ENCODE assay signal across 8 mouse cellular contexts in the genomic region with DNA sequence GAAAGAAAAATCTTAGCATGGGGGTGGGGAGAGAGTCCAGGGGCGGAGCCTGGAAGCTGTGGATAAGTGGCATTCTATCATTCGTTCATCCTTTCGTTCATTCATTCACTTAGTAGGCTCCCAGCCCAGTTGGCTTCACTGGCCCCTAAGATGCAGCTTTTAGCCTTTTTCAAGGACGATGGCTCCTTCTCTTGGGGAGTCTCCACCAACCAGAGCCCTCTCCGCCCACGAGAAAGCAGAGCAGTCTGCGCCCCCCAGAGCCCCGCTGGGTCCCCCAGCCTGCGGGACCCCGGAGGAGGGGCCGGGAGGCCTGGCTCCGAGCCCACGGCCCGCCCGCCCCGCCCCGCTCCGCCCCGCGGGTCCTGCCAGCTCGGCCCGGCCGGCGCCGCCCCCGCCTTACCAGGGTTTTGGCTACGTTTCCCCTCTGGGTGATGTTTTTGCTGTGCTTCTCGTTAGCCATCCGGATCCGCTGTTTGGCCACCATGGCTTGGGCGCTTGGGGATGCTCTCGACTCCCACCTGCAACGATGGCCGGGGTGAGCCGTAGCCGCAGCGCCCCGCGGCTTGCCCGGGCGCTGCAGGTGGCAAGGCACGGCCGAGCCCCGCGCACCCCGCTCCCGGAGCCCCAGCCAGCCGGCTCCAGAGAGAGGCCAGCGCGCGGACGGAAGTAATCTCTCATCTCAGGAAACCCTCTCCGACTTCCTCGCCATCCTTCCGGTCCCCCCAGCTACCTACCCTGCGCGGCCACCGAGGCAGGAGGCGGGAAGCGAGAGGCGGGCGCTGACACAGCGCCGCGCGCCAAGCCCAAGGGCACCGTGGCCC. TPM values are rescaled to one million over a fixed set of nuclear protein-coding genes. Genes with fewer than 3 reads are reported as not detected.
DNase-seq lines count a peak whose midpoint lies in the region; ATAC-seq and TF ChIP-seq lines count a peak whose summit lies in the region.

No protein-coding gene starts in this region.

- H3K9me3 ChIP-seq in E14TG2a.4 (ENCODE audit: low read length): no peaks in the 10 kb centered on the region
- no peaks in the 10 kb centered on the region for H3K9me3 ChIP-seq in forebrain, postnatal 0 days (ENCODE audit: low read length)
- H3K9me3 ChIP-seq in liver, embryonic 16.5 days (replicated peaks; ENCODE audit: control insufficient read depth, low read length): no peaks in the 10 kb centered on the region
- no peaks in the 10 kb centered on the region for H3K9me3 ChIP-seq in neural tube, embryonic 12.5 days

- peak; percentile 84 for DNase-seq in cerebellum, adult 11-12 months
- peak; percentile 84 for DNase-seq in forebrain, postnatal 0 days
- peak; percentile 40 for DNase-seq in heart, postnatal 25 days (ENCODE audit: low spot score)
- peak; percentile 62 for DNase-seq in layer of hippocampus, adult 11-12 months (ENCODE audit: low spot score)
- DNase-seq in telencephalon, adult 2 months (ENCODE audit: low read depth, low spot score): peak; percentile 58

- peak overlapping the region; percentile 90 for H3K9ac ChIP-seq in forebrain, postnatal 0 days
- H3K9ac ChIP-seq in liver, embryonic 16.5 days (ENCODE audit: low read depth, low read length): peak overlapping the region; percentile 45
- H3K9ac ChIP-seq in neural tube, embryonic 12.5 days: peak overlapping the region; percentile 83

- peak overlapping the region; percentile 87 for H3K4me3 ChIP-seq in E14TG2a.4 (replicated peaks; ENCODE audit: low read length)
- H3K4me3 ChIP-seq in forebrain, postnatal 0 days (ENCODE audit: low read depth, low read length): peak overlapping the region; percentile 68
- H3K4me3 ChIP-seq in liver, embryonic 16.5 days (ENCODE audit: low read depth, low read length): peak overlapping the region; percentile 61
- peak overlapping the region; percentile 59 for H3K4me3 ChIP-seq in neural tube, embryonic 12.5 days

- peaks cover 44% of the 10 kb centered on the region for H3K4me1 ChIP-seq in E14TG2a.4 (replicated peaks; ENCODE audit: low read depth, low read length)
- peaks cover 7% of the 10 kb centered on the region for H3K4me1 ChIP-seq in forebrain, postnatal 0 days (ENCODE audit: insufficient read depth)
- peaks cover 18% of the 10 kb centered on the region for H3K4me1 ChIP-seq in liver, embryonic 16.5 days (ENCODE audit: control insufficient read depth, low read depth, low read length)
- peaks cover 16% of the 10 kb centered on the region for H3K4me1 ChIP-seq in neural tube, embryonic 12.5 days

- no peak for TF ChIP-seq CTCF in E14TG2a.4 (conservative IDR thresholded peaks at IDR 0.05; ENCODE audit: low read length)
- peak; percentile 12; the same call in 1 of the 2 replicates for TF ChIP-seq CTCF in forebrain, postnatal 0 days (IDR thresholded peaks at IDR 0.05; ENCODE audit: low read depth)

- ATAC-seq in forebrain, postnatal 0 days: peak; percentile 81
- peak; percentile 45 for ATAC-seq in liver, embryonic 16.5 days (ENCODE audit: low read depth)
- peak; percentile 75 for ATAC-seq in neural tube, embryonic 12.5 days (ENCODE audit: low FRiP score, low read depth)

- peak overlapping the region; percentile 87 for H3K4me2 ChIP-seq in forebrain, postnatal 0 days (ENCODE audit: low read depth)
- peak overlapping the region; percentile 84 for H3K4me2 ChIP-seq in liver, embryonic 16.5 days (ENCODE audit: low read depth, low read length)
- peak overlapping the region; percentile 92 for H3K4me2 ChIP-seq in neural tube, embryonic 12.5 days (replicated peaks)

- intact Hi-C loops in heart, postnatal 25 days (cut with DNase I): loop anchor here (5.0 kb wide), 2 partner anchors 41 to 49 kb away; no protein-coding TSS in a partner anchor

- peaks cover 44% of the 10 kb centered on the region for H3K27me3 ChIP-seq in E14TG2a.4 (ENCODE audit: insufficient read depth, low read length)
- no peaks in the 10 kb centered on the region for H3K27me3 ChIP-seq in forebrain, postnatal 0 days (ENCODE audit: insufficient read depth, low read length)
- peaks cover 36% of the 10 kb centered on the region for H3K27me3 ChIP-seq in liver, embryonic 16.5 days (ENCODE audit: control insufficient read depth, insufficient read depth, low read depth, low read length)
- no peaks in the 10 kb centered on the region; the same call in 1 of the 2 replicates for H3K27me3 ChIP-seq in neural tube, embryonic 12.5 days (replicated peaks)

- no peaks in the 10 kb centered on the region for H3K36me3 ChIP-seq in E14TG2a.4 (ENCODE audit: insufficient read depth, low read length)
- no peaks in the 10 kb centered on the region for H3K36me3 ChIP-seq in forebrain, postnatal 0 days (ENCODE audit: insufficient read depth)
- H3K36me3 ChIP-seq in liver, embryonic 16.5 days (ENCODE audit: control insufficient read depth, insufficient read depth): no peaks in the 10 kb centered on the region
- H3K36me3 ChIP-seq in neural tube, embryonic 12.5 days: no peaks in the 10 kb centered on the region

- WGBS in forebrain, postnatal 0 days: 1% methylated on average over 65 of the region's 67 CpGs
- 1% methylated on average over 64 of the region's 67 CpGs for WGBS in liver, embryonic 16.5 days (ENCODE audit: insufficient replicate concordance)
- WGBS in neural tube, embryonic 12.5 days: 1% methylated on average over 67 of the region's 67 CpGs

- H3K27ac ChIP-seq in forebrain, postnatal 0 days (ENCODE audit: low read depth, low read length): peak overlapping the region; percentile 96
- no peak overlapping the region for H3K27ac ChIP-seq in liver, embryonic 16.5 days (ENCODE audit: low read length)
- peak overlapping the region; percentile 32; the same call in 1 of the 2 replicates for H3K27ac ChIP-seq in neural tube, embryonic 12.5 days

RNA-seq across cellular contexts. Expression of a gene that starts 0.4 kb away (rescaled TPM):
- 125 and 205 TPM in 2 replicates for total RNA-seq in forebrain, postnatal 0 days (2014; rRNA removed)
- polyA plus RNA-seq in forebrain, postnatal 0 days (2015; fragmentation: Nextera tagmentation; extraction: Ambion mirVana): 277 and 303 TPM in 2 replicates
- 1 to 10 TPM in 1 of 2 experiments, under 1 TPM in 1; 0.47 to 1.0 TPM for total RNA-seq in heart, postnatal 25 days (2021)
- 0.61 and 0.79 TPM in 2 replicates for polyA plus RNA-seq in liver, embryonic 16.5 days (2015; fragmentation: Nextera tagmentation; extraction: Ambion mirVana)
- 69.9 and 73.5 TPM in 2 replicates for polyA plus RNA-seq in neural tube, embryonic 12.5 days (2016; fragmentation: Nextera tagmentation; extraction: Ambion mirVana)

Comparison
In these comparisons a context has a peak if more than half of its experiments do, and no peak if none do; other contexts are left out.
1. RNA of a gene that starts 0.4 kb away (polyA plus RNA-seq): 277 to 303 TPM in forebrain, postnatal 0 days and 69.9 to 73.5 TPM in neural tube, embryonic 12.5 days; 0.61 to 0.79 TPM in liver, embryonic 16.5 days; every median in the first group is over 10 times any median in the second.
2. Peak in every context shown above with its lines, with median percentiles within 50 percentile points of each other: H3K4me3 ChIP-seq, DNase-seq, ATAC-seq, H3K4me2 ChIP-seq and H3K9ac ChIP-seq.